Comparison of ENCODE assay signal across 9 mouse cellular contexts in genomic region chr12:101767306-101768053, GRCm38 (mm10). TPM values are rescaled to one million over a fixed set of nuclear protein-coding genes. Genes with fewer than 3 reads are reported as not detected.
DNase-seq lines count a peak whose midpoint lies in the region; ATAC-seq and TF ChIP-seq lines count a peak whose summit lies in the region.
"Had no signal": no experiment of that assay in that cellular context is flagged by ENCODE, and none has a peak within 500 bp of the region (broad histone marks: within the 10 kb centered on the region; RNA-seq: fewer than 3 reads in every experiment).

No protein-coding gene starts in this region.

- H3K4me3 ChIP-seq in heart, embryonic 15.5 days = no peak overlapping the region
- no peak overlapping the region for H3K4me3 ChIP-seq in liver, embryonic 16.5 days (ENCODE audit: low read depth, low read length)
- H3K4me3 ChIP-seq in thymus, adult 2 months (ENCODE audit: control insufficient read depth, insufficient read depth, low read length) = no peak overlapping the region
- no peak overlapping the region for H3K4me3 ChIP-seq in forebrain, embryonic 14.5 days (ENCODE audit: low read depth, low read length)

- peak; percentile 8 for DNase-seq in cerebellum, adult 9-11 months
- DNase-seq in cerebellum, adult 11-12 months = no peak
- peak; percentile 48 for DNase-seq in MN1 (ENCODE audit: low spot score)
- no peak for DNase-seq in thymus, adult 2 months
- DNase-seq in spleen, postnatal 36 days (ENCODE audit: low spot score in 2 of 2) = no peak
- DNase-seq in forebrain, embryonic 14.5 days (ENCODE audit: low spot score) = no peak

- peak; percentile 72 for ATAC-seq in heart, embryonic 15.5 days (replicated peaks; ENCODE audit: insufficient number of reproducible peaks, insufficient read depth, low FRiP score, low read depth)
- peak; percentile 30; the same call in 1 of the 2 replicates for ATAC-seq in liver, embryonic 16.5 days (ENCODE audit: low read depth)
- no peak for ATAC-seq in forebrain, embryonic 14.5 days

- no peak overlapping the region for H3K4me2 ChIP-seq in heart, embryonic 15.5 days
- H3K4me2 ChIP-seq in liver, embryonic 16.5 days (ENCODE audit: low read depth, low read length) = no peak overlapping the region
- no peak overlapping the region for H3K4me2 ChIP-seq in forebrain, embryonic 14.5 days (ENCODE audit: low read length)

- no peaks in the 10 kb centered on the region for H3K9me3 ChIP-seq in heart, embryonic 15.5 days (replicated peaks)
- H3K9me3 ChIP-seq in liver, embryonic 16.5 days (replicated peaks; ENCODE audit: control insufficient read depth, low read length) = no peaks in the 10 kb centered on the region
- no peaks in the 10 kb centered on the region for H3K9me3 ChIP-seq in forebrain, embryonic 14.5 days (replicated peaks; ENCODE audit: control insufficient read depth, low read length)

- no peaks in the 10 kb centered on the region for H3K27me3 ChIP-seq in heart, embryonic 15.5 days
- no peaks in the 10 kb centered on the region for H3K27me3 ChIP-seq in liver, embryonic 16.5 days (ENCODE audit: control insufficient read depth, insufficient read depth, low read depth, low read length)
- no peaks in the 10 kb centered on the region for H3K27me3 ChIP-seq in thymus, adult 2 months (ENCODE audit: control insufficient read depth, insufficient read depth, low read length)
- H3K27me3 ChIP-seq in forebrain, embryonic 14.5 days (replicated peaks; ENCODE audit: control insufficient read depth, insufficient read depth, low read length) = no peaks in the 10 kb centered on the region

- peaks cover 20% of the 10 kb centered on the region for H3K4me1 ChIP-seq in heart, embryonic 15.5 days (replicated peaks)
- no peaks in the 10 kb centered on the region for H3K4me1 ChIP-seq in liver, embryonic 16.5 days (ENCODE audit: control insufficient read depth, low read depth, low read length)
- no peaks in the 10 kb centered on the region for H3K4me1 ChIP-seq in thymus, adult 2 months (replicated peaks; ENCODE audit: control insufficient read depth, insufficient read depth, low read length)
- H3K4me1 ChIP-seq in forebrain, embryonic 14.5 days (ENCODE audit: control insufficient read depth, insufficient read depth, low read length) = no peaks in the 10 kb centered on the region

- WGBS in heart, embryonic 15.5 days = 34% methylated on average over 9 of the region's 9 CpGs
- WGBS in liver, embryonic 16.5 days (ENCODE audit: insufficient replicate concordance) = 40% methylated on average over 9 of the region's 9 CpGs
- WGBS in thymus, adult 2 months = 82% methylated on average over 9 of the region's 9 CpGs
- WGBS in forebrain, embryonic 14.5 days = 64% methylated on average over 9 of the region's 9 CpGs

- no peak overlapping the region for H3K9ac ChIP-seq in heart, embryonic 15.5 days
- H3K9ac ChIP-seq in liver, embryonic 16.5 days (ENCODE audit: low read depth, low read length) = no peak overlapping the region
- H3K9ac ChIP-seq in forebrain, embryonic 14.5 days (ENCODE audit: low read length) = no peak overlapping the region

- no peaks in the 10 kb centered on the region for H3K36me3 ChIP-seq in heart, embryonic 15.5 days
- no peaks in the 10 kb centered on the region for H3K36me3 ChIP-seq in liver, embryonic 16.5 days (ENCODE audit: control insufficient read depth, insufficient read depth)
- no peaks in the 10 kb centered on the region for H3K36me3 ChIP-seq in thymus, adult 2 months (ENCODE audit: control insufficient read depth, insufficient read depth, low read length)
- H3K36me3 ChIP-seq in forebrain, embryonic 14.5 days (ENCODE audit: control insufficient read depth, insufficient read depth, low read length) = no peaks in the 10 kb centered on the region

- H3K27ac ChIP-seq in heart, embryonic 15.5 days = peak overlapping the region; percentile 76
- H3K27ac ChIP-seq in liver, embryonic 16.5 days (ENCODE audit: low read length) = no peak overlapping the region
- no peak overlapping the region for H3K27ac ChIP-seq in thymus, adult 2 months (ENCODE audit: control insufficient read depth, insufficient read depth, low read length)
- H3K27ac ChIP-seq in forebrain, embryonic 14.5 days (ENCODE audit: low read depth, low read length) = no peak overlapping the region

- no peak for TF ChIP-seq POLR2A in thymus, adult 2 months (IDR thresholded peaks at IDR 0.05; ENCODE audit: control insufficient read depth, extremely low read depth, insufficient read depth, low read length, poor library complexity)

- TF ChIP-seq CTCF in thymus, adult 2 months (IDR thresholded peaks at IDR 0.05; ENCODE audit: borderline replicate concordance, control insufficient read depth, extremely low read depth, insufficient read depth, low read length, poor library complexity) = no peak

RNA-seq across cellular contexts. Expression of gene Tc2n, which starts 49.2 kb away (rescaled TPM):
- 0.49 and 0.74 TPM in 2 replicates for polyA plus RNA-seq in heart, embryonic 15.5 days (2015; fragmentation: Nextera tagmentation; extraction: Ambion mirVana)
- polyA plus RNA-seq in liver, embryonic 16.5 days (2015; fragmentation: Nextera tagmentation; extraction: Ambion mirVana) = 0.14 and 0.16 TPM in 2 replicates
- 0.05 TPM in 1 of 2 replicates, not detected in the other for polyA plus RNA-seq in thymus, adult 2 months (2012; rRNA removed)
- 0.05 and 0.06 TPM in 2 replicates for polyA plus RNA-seq in forebrain, embryonic 14.5 days (2014; fragmentation: Nextera tagmentation; extraction: Ambion mirVana)
- polyA plus RNA-seq: C2C12 had no signal

RNA-seq across cellular contexts. Expression of gene Fbln5, which starts 51.4 kb away (rescaled TPM):
- polyA plus RNA-seq in heart, embryonic 15.5 days (2015; fragmentation: Nextera tagmentation; extraction: Ambion mirVana) = 215 and 348 TPM in 2 replicates
- 6.8 and 7.6 TPM in 2 replicates for polyA plus RNA-seq in liver, embryonic 16.5 days (2015; fragmentation: Nextera tagmentation; extraction: Ambion mirVana)
- polyA plus RNA-seq in thymus, adult 2 months (2012; rRNA removed) = 11.1 and 16.3 TPM in 2 replicates
- 5.3 and 9.9 TPM in 2 replicates for polyA plus RNA-seq in forebrain, embryonic 14.5 days (2014; fragmentation: Nextera tagmentation; extraction: Ambion mirVana)

Comparison
In these comparisons a context has a peak if more than half of its experiments do, and no peak if none do; other contexts are left out.
1. DNase-seq: peak in cerebellum, adult 9-11 months (single experiment) and MN1 (single experiment); none in cerebellum, adult 11-12 months (single experiment), thymus, adult 2 months (single experiment), spleen, postnatal 36 days (0 of 2) and forebrain, embryonic 14.5 days (single experiment).
2. RNA of gene Fbln5, which starts 51.4 kb away (polyA plus RNA-seq): 215 to 348 TPM in heart, embryonic 15.5 days; 11.1 to 16.3 TPM in thymus, adult 2 months, 6.8 to 7.6 TPM in liver, embryonic 16.5 days and 5.3 to 9.9 TPM in forebrain, embryonic 14.5 days; every median in the first group is over 10 times any median in the second.